Mouse (Mus musculus): ENCODE measurements around the gene Faap100. TPM values are rescaled to one million over a fixed set of nuclear protein-coding genes. Genes with fewer than 3 reads are reported as not detected.
A peak's percentile ranks its signal among the peaks of the same experiment; 100 is the strongest.
"Not testable (repeated sequence)": the region's sequence is repeated elsewhere in the genome, so short reads cannot be mapped to it uniquely, and the experiment has no call there.

The Faap100 gene
- total RNA-seq, 2 experiments from 2014 or later: 58.8 to 62.0 TPM

GRCm38 (mm10) chr11:120352571-120353290 is 25.8 kb downstream of the Faap100 start:
- peak; percentile 29 to 35 for DNase-seq (ENCODE audit: low spot score in 2 of 2)

GRCm38 (mm10) chr11:120352093-120352350 is 26.5 kb downstream of the Faap100 start:
- DNase-seq (ENCODE audit: low spot score in 2 of 2): not testable (repeated sequence)

DNA sequence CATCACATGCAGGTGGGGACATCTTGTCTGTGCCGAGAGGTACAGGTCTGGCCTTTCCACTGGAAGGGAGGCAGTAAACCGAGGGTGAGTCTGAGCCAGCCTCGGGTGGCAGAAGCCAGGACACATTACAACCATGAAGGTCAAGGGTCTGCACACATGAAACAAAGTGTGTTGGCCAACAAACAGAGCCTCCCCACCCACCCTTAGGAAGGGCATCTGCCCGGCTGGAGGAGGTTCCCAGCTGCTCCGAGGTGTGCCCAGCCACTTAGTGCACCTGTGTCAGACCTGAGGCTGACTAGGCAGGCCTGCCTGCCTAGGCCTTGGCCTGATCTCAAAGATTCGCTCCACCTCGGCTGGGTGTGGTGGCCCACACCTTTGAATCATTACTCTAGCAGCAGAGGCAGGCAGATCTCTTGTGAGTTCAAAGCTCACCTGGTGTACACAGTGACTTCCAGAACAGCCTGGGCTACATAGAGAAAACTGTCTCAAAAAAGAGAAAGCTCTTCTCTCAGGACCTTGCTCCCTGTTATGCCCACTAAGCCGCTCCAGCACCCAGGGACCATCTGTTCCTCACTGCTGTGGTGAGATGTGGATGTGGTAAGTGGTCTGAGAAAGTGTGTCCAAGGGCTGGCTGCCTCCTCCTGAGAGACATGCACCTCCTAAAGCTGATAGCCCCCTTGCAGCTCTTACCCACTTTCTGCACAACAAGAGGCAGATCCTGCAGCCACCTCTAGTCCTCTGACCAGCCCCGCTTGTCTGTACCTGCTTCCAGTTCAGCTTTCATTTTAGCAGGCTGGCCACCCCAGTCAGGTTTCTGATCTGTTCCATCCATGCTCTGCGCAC is 27.1 kb downstream of the Faap100 start:
- peak in 1 of 2 experiments; percentile 21 for DNase-seq (ENCODE audit: low spot score in 2 of 2)

DNA sequence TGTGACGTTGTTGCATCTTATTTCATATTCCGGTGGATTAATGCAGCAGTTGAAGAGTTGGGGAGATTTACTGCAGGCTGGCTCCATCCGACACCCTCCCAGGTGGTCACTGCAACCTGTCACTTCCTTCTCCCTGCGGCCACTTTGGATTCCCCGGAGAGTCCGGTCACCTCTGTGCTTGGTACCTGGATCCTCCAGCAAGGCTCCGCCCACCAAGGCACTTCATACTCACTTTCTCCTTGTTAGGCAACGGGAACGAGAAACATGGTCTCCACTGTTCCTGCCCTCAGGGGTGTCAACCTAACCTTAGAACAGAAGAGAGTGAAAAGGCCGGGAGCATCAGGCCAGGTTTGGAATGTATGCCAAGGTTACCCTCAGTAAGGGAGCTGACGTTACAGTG is 27.9 kb downstream of the Faap100 start:
- DNase-seq (ENCODE audit: low spot score in 2 of 2): peak in 1 of 2 experiments; percentile 34

DNA sequence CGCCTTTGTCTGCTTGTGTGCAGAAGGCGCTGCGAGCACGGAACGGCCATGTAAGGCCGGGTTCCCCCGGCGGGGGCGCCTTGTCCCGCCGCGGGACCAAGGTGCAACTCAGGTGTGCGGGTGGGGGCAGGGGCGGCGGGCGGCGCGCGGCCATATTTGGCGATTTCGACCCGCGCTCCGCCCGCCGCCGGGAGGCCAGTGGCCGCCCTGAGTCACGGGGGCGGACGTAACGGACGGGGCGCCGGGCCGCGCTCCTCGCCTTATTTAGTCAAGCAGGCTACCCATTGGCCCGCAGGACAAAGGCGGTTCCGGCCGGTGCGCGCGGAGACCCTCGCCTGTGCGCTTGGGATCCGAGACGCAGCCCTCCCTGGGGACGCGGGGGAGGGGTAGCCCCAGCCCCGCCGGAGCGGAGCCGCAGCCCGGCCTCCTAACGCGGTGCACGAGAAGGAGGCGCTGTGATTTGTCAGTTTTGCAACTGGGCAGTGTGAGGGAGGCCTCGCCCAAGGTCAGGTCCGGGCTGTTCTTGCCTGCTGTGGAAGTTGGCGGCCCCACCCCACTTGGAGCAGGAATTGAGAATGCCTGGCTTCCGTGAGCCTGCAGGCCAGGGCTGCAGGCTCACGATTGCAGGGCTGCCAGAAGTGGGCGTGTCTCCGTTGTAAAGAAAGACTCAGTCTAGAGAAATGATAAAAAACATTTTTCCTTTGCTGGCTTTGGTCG is 28.4 kb downstream of the Faap100 start:
- DNase-seq (ENCODE audit: low spot score in 2 of 2): peak; percentile 74 to 84

- DNase-seq (ENCODE audit: low spot score in 2 of 2): peak; percentile 53 to 55
These were observed 29.1 kb downstream of the Faap100 start for GRCm38 (mm10) chr11:120349371-120349985.

GRCm38 (mm10) chr11:120348684-120349370 is 29.7 kb downstream of the Faap100 start:
- peak; percentile 74 to 83 for DNase-seq (ENCODE audit: low spot score in 2 of 2)

- peak; percentile 43 to 93 for DNase-seq (ENCODE audit: low spot score in 2 of 2)
These were observed 30.5 kb downstream of the Faap100 start, which contains the start of gene Actg1 for GRCm38 (mm10) chr11:120347791-120348683. Gene Actg1, minus strand, starts transcription at chr11:120348542.

- peak; percentile 8 to 35 for DNase-seq (ENCODE audit: low spot score in 2 of 2)
These were observed 31.3 kb downstream of the Faap100 start for GRCm38 (mm10) chr11:120347301-120347700.

DNA sequence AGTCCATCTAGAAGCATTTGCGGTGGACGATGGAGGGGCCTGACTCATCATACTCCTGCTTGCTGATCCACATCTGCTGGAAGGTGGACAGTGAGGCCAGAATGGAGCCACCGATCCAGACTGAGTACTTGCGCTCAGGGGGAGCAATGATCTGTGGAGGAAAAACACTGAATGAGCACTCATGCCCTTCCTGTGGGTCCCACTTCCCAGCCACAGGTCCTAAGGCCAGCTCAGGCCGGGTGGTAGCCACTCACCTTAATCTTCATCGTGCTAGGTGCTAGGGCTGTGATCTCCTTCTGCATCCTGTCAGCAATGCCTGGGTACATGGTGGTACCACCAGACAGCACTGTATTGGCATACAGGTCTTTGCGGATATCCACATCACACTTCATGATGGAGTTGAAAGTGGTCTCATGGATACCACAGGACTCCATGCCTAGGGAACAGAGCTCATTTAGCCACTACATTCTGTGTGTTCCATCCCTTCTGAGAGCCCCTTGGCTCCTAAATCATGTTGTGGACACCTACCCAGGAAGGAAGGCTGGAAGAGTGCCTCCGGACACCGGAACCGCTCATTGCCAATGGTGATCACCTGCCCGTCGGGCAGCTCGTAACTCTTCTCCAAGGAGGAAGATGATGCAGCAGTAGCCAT is 32.1 kb downstream of the Faap100 start:
- peak in 1 of 2 experiments; percentile 23 for DNase-seq (ENCODE audit: low spot score in 2 of 2)

DNA sequence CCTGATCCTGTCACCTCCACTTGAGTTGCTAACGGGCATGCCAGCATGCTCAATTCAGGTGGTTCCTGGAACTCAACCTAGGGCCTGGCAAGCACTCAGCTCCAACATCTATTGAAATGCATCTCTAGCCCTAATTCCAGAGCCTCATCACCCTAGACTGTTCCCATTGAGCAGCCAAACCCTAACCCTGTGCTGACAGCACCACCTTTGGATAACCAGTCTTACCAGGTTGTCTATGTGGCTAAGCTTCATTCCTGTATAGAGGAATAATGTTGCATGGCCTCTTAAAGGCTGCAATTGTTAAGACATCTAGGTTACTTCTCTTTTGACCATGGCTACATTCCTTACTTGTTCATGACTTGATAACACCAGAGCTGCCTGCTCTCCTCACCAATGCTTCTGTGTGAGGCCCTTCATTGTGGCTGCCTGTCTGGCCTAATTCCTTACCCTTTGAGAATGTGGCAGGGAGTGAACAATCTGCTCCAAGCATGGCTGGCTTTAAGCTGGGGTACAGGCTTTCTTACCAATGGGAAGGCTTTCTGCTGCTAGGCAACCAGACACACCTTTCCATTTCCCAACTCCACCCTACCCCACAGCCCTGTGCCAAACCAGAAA is 33.4 kb downstream of the Faap100 start:
- peak; percentile 11 to 30 for DNase-seq (ENCODE audit: low spot score in 2 of 2)

GRCm38 (mm10) chr11:120344310-120344920 is 34.1 kb downstream of the Faap100 start:
- peak in 1 of 2 experiments; percentile 15 for DNase-seq (ENCODE audit: low spot score in 2 of 2)

- peak in 1 of 2 experiments; percentile 14 for DNase-seq (ENCODE audit: low spot score in 2 of 2)
These were observed 34.9 kb downstream of the Faap100 start for GRCm38 (mm10) chr11:120343519-120344309.

DNA sequence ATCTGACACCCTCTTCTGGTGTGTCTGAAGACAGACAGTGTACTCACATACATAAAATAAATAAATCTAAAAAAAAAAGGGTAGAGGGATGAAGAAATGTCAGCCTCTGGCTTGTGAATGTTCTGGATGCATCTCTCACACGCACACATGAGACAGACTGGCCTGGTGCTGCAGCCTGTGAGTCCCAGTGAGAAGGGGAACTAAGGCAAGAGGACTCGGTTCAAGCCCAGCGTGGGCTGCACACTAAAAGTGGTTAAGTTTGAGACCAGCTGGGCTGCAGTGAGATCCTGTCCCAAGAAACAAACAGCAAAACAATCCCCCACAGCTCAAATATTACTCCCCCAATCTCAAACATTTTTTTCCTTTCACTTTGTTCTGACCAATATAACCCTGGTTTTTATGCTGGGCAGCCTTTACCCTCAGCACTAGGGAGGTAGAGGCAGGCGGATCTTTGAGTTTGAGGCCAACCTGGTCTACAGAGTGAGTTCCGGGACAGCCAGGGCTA is 35.9 kb downstream of the Faap100 start:
- no peak for DNase-seq (ENCODE audit: low spot score in 2 of 2)

- DNase-seq (ENCODE audit: low spot score in 2 of 2): no peak
These were observed 36.9 kb downstream of the Faap100 start for GRCm38 (mm10) chr11:120341661-120342060.

- DNase-seq (ENCODE audit: low spot score in 2 of 2): no peak
These were observed 38.5 kb downstream of the Faap100 start for GRCm38 (mm10) chr11:120339978-120340513.

DNA sequence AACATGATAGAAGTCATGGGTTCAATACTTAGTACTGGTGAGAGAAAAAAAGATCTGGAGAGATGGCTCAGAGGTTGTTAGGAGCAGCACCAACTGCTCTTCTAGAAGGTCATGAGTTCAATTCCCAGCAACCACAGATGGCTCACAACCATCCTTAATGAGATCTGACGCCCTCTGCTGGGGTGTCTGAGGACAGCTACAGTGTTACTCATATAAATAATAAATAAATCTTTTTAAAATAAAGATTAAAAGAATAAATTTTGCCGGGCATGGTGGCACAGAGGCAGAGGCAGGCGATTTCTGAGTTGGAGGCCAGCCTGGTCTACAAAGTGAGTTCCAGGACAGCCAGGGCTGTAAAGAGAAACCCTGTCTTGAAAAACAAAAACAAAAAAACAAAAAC is 39.8 kb downstream of the Faap100 start:
- no peak for DNase-seq (ENCODE audit: low spot score in 2 of 2)
